Mouse (Mus musculus) cerebellum, postnatal 25 days (tissue): ENCODE data around the gene Dync1h1.
A peak's percentile ranks its signal among the peaks of the same experiment; 100 is the strongest.

Experiments
- DNase-seq, 2 experiments: peaks; one replicate each; pipeline ENCODE4 v3.0.0; 2021; ENCODE audit warnings: mixed read lengths in 2 of 2

Dync1h1 gene

GRCm38 (mm10) chr12:110601241-110602218, at the start of gene Dync1h1:
Dync1h1 (plus strand) TSS chr12:110601452.
- DNase-seq, result peak; percentile 94 to 98

- no peak for DNase-seq
These were observed 49.1 kb upstream of the Dync1h1 start for GRCm38 (mm10) chr12:110552113-110552512.

GRCm38 (mm10) chr12:110553362-110553761, 47.9 kb upstream of the Dync1h1 start:
- no peak for DNase-seq

- DNase-seq, result no peak
These were observed 45.6 kb upstream of the Dync1h1 start for GRCm38 (mm10) chr12:110555536-110556240.

GRCm38 (mm10) chr12:110556861-110557628, 44.2 kb upstream of the Dync1h1 start:
- no peak for DNase-seq

- no peak for DNase-seq
These were observed 43.1 kb upstream of the Dync1h1 start for GRCm38 (mm10) chr12:110558175-110558574.

- no peak for DNase-seq
These were observed 37.9 kb upstream of the Dync1h1 start for GRCm38 (mm10) chr12:110563383-110563782.

GRCm38 (mm10) chr12:110564848-110565247, 36.4 kb upstream of the Dync1h1 start:
- no peak for DNase-seq

GRCm38 (mm10) chr12:110566366-110566765, 34.9 kb upstream of the Dync1h1 start:
- no peak for DNase-seq

GRCm38 (mm10) chr12:110571050-110571449, 30.2 kb upstream of the Dync1h1 start:
- peak in 1 of 2 experiments; percentile 33 for DNase-seq

- no peak for DNase-seq
These were observed 28.9 kb upstream of the Dync1h1 start for GRCm38 (mm10) chr12:110572351-110572750.

- DNase-seq, result no peak
These were observed 27.6 kb upstream of the Dync1h1 start for GRCm38 (mm10) chr12:110573635-110574034.

- no peak for DNase-seq
These were observed 25.3 kb upstream of the Dync1h1 start for GRCm38 (mm10) chr12:110575926-110576325.

GRCm38 (mm10) chr12:110578333-110578732, 22.9 kb upstream of the Dync1h1 start:
- DNase-seq, result no peak

- no peak for DNase-seq
These were observed 12.6 kb upstream of the Dync1h1 start for GRCm38 (mm10) chr12:110588622-110589021.

GRCm38 (mm10) chr12:110590804-110591259, 10.4 kb upstream of the Dync1h1 start:
- no peak for DNase-seq

GRCm38 (mm10) chr12:110591260-110591883, 9.9 kb upstream of the Dync1h1 start:
- DNase-seq, result peak; percentile 98 to 99

GRCm38 (mm10) chr12:110598527-110598926, 2.7 kb upstream of the Dync1h1 start:
- peak; percentile 80 to 87 for DNase-seq

GRCm38 (mm10) chr12:110599791-110600190, 1.5 kb upstream of the Dync1h1 start:
- DNase-seq, result no peak

- no peak for DNase-seq
These were observed 844 bp upstream of the Dync1h1 start for GRCm38 (mm10) chr12:110600225-110600991.

GRCm38 (mm10) chr12:110606161-110606560, 4.9 kb downstream of the Dync1h1 start:
- no peak for DNase-seq
